Mouse (Mus musculus) 416B (cell line): ENCODE results near the gene Kpna6.
A peak's percentile ranks its signal among the peaks of the same experiment; 100 is the strongest.

ENCODE experiments used
- DNase-seq: peaks from one replicate; pipeline ENCODE4 v3.0.0; 2011; ENCODE audit warnings: low read depth

Kpna6 gene

DNA sequence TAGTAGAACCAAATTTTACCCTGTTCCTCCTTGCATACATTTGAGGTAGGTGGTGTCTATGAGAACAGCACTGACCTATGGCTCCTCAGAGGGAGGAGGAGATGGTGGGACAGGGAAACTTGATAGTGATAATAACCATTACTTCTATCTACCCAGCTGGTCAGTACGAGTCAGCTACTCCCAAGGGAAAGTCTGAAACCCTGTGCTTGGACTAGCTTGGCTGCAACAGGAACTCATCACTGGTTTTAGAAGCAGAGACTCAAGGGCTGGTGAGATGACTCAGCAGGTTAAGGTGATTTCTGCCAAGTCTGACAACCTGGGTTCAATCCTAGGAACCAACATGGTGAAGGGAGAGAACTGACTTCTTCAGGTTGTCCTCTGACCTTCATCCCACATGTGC lies 23.9 kb downstream of the Kpna6 start:
- DNase-seq = no peak

DNA sequence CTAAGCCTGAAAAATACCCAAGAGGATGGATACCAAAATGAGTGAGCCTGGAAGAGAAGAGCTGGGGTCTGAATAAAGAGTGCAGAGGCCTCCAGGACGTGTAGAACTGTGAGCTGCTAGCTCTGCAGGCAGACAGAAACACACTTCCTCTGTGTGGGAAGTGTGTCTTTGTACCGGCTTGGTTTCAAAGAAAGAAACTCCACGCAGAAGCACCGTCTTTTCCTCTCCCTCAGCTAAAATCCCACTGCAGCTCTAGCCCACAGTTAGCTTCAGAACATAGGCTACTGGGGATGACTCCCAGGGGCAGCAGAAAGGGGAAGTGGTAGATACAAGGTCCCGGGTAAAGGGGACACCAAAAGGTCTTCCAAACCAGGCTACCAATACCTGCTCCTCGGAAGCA lies 27.4 kb downstream of the Kpna6 start:
- DNase-seq = no peak

DNA sequence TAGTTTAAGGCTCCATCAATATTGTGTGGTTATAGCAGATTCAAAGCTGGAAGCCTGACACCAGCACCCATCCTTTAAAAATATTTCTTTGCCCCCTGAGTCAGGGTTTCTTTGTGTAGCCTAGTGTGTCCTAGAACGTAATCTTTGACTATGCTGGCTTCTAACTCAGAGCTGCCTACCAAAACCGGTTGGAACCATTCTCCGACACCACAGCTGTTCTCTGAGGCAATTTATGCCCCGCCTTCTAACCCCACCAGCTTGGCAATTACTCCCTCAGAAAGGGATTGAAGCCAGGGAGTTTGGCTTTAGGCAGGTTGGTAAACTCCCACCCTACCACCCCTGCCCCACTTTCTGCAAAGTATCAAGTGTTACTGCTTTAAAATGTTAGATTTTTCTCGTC lies 30.8 kb downstream of the Kpna6 start:
- no peak for DNase-seq

DNA sequence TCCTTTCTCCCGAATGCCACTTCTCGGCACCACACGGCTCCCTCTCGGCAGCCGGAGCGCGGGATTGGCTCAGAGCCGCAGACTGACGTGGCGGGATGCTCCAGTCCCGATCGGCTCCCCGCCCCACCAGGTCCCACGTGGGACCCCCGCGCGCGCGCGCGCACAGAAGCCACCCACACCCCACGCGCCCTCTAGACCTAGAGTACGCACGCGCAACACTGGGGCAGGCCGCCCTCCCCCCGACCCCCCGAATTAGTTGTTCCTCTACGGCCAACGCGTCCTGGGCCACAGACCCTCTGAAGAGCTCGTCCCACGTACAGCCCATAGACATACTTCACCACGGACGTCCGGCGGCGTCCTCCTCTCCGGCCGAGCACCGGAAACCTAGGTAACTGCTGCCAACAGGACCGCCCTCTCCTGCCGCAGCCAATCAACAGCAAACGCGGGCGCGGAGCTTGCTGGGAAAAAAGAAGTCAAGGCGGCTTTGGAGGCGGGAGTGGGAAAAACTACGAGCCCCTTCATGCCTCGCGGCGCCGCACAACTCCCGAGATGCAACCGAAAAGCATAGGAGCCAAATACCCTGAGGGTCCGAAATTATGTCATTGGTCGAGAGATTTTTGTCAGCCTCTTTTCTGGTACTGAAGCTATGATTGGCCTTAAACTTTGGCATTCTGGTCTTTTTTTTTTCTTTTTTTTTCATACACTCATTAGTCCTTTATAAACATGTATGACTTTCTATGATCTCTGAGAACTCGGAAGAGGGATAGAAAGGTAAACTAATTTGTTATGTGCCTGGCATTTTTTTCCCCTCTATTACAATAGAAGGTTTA lies 31.7 kb downstream of the Kpna6 start, which contains the start of gene Txlna:
Gene Txlna (minus strand): TSS at position 428 of the 830 bp plus-strand sequence.
- DNase-seq = peak; percentile 100

DNA sequence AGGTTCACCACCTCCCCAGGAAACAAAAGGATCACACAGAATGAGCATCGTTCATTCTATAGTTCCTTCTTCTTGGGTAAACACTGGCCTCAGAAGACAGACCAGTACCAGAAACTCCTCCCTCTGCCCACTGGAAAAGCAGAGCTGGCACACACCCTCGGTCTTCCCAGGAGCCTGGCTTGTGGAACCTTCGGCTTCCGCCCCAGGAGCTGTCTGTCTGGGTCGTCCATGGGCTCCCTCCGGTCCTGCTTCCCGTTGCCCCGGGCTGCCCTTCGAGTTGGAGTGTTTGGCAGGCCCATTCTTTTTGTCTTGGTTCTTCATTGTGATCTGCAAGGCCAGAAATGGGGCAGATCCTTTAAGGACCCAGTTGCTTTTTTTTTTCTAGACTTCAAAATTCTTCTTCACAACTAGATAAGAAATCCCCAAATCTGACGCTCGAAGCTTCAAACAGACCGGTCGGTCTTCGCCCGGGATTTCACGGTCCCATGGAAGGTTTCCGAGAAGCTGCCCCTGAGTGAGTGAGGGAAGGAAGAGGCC lies 32.4 kb downstream of the Kpna6 start:
- no peak for DNase-seq

DNA sequence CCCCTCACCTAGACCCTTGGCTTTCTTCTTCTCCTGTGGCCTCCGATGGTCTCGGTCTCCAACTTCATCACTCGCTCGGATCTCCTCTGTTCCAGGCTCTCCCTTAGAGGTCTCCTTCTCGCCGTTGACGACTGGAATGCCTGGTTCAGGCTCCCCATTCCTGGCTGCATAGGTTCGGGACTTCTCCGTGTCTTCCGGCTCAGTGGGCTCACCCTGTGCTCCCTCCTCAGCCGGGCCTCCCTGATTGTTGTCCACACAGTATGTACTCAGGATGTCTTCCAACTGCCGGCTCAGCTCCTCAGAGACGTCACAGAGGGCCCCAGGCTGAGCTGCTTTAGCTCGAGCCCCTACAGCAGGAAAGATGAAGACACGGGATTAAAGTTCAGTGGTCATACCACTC lies 33.3 kb downstream of the Kpna6 start:
- no peak for DNase-seq

DNA sequence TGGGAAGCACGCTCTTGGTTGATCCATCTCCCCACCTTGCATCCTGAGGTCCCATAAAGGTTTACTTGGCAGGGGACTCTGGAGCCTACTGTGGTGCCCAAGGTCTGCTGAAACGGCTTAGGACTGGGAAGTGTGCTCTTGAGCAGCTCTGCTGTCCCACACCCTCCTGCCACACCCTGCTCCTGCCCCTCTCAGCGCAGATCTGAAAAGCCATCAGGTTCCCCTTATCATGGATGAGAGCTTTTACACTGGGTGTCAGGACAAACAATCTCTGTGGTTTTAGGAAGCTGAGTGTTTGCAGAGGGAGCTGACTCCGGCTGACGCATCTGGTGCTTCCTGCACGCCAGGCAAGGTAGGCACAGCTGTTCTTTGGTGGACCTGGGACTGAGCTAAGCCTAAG lies 38.7 kb downstream of the Kpna6 start:
- no peak for DNase-seq

DNA sequence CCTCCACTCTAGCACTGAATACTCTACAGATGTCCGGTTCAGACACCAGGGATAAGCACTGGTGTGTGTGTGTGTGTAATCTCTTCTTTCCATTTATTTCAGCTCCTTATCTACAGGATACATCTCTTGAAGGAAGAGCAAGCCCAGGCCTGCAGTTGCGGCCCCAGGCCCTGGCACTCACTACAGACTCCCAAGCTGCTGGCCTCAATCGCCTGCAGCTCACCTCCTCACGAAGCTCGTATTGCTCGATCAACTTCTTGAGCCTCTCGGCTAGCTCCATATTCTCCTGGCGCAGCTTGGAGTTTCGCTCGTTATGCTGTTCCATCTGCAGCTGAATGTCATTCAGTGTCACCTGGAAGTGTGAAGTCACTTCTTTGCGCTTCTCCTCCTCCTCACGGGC lies 40.7 kb downstream of the Kpna6 start:
- no peak for DNase-seq

DNA sequence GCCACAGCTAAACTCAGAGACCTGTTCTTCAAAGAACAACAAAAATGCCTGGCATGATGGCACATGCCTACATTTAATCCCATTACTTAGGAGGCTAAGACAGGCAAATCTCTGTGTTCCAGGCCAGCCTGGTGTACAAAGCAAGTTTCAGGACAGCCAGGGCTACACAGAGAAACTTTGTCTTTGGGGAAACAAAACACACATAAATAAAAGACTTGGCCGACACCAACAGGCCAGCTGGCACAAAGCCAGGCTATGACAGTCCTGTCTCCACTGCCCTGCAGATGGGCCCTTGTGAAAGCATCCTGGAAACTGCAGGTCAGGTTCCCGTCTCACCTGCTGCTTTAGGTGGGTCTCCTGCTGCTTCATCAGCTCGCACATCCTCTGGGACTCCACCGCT lies 41.6 kb downstream of the Kpna6 start:
- no peak for DNase-seq

DNA sequence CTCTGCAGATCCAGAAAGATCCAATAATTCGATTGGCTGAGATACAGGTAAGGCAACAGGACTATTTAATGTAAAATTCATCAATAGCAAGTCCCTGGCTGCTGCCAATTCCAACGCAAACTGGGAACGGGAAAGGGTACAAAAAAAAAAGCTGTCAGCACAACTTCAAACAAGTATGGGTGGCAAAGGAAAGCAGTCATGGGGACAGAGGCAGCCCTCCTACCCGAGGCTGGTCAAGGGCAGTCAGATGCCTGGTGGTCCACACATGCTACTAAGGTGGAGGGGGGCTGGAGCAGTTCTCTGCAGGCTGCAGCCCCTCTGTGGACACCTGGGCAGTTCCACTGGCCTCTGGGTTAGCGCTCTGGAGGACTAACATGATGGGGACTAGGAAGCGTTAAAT lies 46.5 kb downstream of the Kpna6 start:
- no peak for DNase-seq

DNA sequence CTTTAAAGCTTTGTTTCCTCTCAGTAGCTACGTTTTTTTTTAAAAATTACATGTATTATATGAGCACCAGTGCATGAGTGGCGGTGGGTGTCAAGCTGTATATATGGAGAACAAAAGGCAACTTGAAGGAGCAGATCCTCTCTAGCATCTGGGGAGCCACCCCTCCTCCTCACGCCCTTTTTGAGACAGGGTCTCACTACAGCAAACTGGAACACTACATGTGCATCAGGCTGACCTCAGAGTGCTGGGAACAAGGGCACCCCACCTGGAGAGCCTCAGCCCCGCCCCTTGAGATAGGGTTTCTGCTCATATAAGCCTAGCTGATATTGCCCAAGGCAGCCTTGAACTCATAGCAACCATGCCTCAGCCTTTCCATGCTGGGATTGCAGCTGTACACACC lies 47.1 kb downstream of the Kpna6 start:
- DNase-seq = no peak

DNA sequence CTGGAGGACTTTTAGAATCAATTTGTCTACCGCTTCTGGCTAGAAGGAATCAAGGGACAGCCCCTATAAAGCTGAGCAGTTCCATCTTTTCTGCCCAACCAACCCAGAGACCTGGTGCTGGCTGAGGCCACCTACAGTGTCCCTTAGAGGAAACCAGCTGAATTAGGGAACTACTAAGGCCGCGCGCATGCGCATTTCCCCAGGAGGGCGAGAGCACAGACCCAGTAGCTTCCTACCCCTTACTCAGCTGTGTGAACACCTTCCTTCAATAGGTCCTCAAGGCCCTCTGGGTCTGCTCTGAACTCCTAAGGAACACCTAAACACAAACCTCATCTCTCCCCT lies 47.6 kb downstream of the Kpna6 start:
- DNase-seq = peak; percentile 82

DNA sequence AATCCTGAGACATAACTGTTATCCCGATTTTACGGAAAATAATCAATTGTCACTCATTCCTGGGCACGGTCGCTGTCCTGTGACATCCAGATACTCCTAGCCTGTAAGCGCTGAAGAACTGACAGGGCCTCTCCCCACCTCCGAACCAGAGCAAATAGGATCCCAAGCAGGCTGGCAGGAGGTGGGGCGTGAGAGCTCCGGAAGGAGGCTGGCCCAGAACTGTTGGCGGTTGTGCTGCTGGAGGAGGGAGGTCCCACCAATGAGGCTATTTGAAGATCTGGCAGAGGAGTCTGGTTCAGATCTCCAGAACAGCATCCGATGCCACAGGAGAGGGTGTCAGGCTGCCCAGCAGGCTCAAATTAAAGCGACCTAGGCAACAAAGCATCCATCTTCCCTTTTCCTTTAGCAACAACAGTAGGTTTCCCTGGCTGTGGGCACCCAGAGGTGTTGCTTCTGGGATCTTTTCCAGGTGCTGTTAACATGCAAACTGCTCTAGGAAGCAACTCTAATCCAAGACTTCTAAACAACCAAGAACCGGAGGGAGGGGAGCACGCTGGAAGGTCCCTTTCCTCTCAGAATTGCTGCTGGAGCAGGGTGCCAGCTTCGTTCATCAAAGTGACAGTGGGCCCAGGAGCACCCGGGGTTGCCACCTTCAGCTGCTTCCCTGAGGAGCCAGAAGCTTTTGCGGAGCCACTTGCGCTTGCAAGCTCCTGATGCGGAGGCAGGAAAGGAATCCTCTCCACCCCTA lies 48.1 kb downstream of the Kpna6 start:
- peak; percentile 97 for DNase-seq

DNA sequence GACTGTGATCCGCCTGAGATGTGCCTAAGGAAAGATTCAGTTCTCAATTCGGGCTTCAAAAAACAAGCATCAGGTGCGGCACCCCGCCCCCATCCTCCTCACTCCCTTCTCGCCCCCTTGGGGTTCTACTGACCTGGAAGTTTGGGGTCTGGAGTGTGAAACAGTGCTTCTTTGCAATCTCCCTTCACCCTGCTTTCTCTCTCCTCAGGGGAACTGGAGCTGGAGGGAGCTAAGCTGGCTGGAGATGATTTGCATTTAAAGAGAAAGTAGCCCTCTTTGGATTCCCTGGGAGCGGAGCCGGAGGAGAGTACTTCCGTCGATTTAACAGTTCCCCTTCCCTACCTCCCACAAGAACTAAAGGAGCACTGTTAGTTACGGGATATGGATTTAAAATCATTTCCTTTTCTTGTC lies 48.9 kb downstream of the Kpna6 start, which contains the start of gene Ccdc28b:
Gene Ccdc28b (minus strand): TSS at position 267 of the 411 bp plus-strand sequence.
- DNase-seq = no peak

DNA sequence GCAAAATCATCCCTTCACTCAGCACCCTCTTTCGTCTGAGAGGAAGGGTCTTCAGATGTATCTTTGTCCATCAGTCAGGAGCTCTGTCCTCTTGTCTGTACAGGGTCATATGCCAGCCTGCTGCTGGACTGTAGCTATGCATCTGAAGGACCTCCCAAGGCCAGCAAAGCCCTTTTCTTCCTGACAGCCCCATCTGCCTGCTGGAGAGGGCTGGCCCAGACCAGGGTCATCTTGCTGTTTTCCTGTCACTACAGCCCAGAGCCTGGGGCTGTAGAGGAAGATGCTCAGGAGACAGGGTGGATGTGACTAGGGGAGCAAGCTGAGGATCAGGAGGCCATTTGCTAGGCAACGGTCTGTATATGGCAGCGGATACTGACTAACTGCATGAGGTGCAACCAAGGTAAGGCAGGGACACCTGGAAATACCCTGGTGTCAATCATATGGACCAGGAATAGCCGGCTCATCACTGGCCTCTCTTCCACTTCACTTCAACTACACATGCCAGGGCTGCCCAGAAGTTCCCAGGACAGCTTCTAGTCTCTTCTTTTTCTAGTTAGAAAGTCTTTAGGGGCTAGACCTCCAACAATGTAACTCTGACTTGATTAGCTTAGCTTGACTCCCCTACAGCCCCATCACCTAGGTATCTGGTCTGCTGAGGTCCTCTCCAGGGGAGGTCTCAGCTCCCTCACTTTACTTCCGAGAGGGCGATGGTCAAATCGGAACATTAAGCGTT lies 49.6 kb downstream of the Kpna6 start:
- no peak for DNase-seq

DNA sequence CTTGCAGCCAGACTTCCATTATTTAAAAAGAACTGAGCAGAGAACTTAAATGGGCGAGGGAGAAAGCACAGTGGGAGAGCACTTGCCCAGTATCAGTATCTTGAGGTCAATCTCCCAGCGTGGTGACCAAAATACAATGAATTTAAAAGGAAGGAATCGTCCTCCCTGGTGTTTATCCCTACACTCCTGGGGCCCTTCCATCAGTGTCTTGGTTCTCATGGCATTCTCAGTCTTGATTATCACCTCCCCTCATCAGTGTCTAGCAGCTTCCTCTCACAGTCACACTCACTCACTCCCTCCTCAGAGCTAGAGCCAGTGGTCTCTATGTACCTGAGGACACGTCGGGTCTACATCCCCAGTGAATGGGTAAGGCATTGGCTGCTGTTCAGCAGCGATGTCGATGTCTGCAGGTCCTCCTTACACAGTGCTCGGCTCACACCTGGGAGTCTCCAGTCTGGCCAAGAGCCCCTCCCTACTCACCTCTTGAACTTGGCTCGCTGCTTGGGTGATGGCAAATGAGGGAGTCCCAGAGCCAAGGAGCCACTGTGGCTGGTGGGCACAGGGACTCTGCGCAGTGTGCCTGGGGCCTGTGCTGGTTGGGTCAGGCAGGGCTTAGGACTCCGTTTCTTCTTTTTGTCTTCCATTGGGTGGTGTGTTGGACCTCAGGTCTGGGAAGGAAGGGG lies 50.3 kb downstream of the Kpna6 start:
- no peak for DNase-seq

DNA sequence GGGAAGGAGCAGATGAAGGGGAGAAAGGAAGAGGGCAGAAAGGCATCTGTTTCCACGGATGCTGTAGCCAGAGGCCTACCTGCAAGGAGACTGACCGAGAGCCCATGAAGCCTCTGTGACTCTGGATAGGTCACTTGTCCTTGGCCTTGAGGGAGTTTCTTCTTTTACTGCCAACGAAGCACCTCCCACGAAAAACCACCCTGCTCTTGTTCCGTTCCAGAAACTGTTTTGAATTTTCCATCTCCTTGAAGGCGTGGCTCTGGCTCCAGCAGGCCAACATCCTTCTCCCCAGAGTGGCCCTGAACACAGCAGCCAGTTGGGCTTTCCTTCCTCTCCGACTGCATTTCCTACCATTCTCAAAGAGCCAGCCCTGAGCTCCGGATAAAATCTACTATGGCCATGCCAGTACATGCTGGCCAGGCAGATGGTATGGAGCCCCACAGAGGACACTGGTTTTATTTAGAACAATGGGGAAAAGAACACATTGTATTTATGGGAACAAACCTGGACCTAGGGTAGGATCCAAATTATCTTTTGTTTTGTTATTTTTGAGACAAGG lies 51.2 kb downstream of the Kpna6 start:
- no peak for DNase-seq

DNA sequence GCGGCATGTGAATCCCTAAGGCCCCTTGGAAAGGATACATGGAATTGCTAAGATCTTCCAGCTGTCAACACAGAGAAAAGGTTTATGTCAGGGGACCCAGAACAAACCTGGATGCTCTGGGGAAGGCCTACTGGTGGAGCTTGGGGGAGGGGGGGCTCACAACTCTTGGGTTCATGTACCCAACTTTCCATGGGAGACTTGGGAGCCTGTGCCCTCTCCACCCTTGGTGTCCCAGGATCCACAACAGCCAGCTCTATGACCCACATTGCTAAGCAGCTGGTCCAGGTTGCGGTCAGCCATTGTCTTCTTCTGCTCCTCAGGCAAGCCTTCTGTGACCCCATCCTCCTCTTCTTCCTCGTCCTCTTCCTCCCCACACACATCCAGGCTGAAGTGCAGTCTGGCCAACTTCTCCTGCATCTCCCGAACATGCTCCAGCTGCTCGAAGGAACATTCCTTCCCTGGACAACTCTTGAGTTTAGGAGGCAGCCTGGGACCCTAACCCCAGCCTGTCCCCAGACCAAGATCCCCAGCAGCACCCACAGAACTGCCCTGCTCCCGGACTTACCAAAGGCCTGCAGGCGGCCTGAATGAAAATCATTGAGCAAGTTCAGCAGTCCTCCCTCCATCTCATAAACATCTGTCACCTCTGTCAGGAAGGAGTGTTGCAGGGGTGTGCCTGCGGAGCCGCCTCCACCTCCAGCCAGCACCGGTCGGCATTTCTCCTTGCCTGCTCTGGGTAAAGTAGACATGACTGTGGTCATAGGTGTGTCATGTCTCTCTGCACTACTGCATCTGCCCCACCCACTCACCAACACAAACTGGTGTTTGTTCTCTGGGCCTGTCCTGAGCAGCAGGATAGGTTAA lies 51.9 kb downstream of the Kpna6 start:
- no peak for DNase-seq

DNA sequence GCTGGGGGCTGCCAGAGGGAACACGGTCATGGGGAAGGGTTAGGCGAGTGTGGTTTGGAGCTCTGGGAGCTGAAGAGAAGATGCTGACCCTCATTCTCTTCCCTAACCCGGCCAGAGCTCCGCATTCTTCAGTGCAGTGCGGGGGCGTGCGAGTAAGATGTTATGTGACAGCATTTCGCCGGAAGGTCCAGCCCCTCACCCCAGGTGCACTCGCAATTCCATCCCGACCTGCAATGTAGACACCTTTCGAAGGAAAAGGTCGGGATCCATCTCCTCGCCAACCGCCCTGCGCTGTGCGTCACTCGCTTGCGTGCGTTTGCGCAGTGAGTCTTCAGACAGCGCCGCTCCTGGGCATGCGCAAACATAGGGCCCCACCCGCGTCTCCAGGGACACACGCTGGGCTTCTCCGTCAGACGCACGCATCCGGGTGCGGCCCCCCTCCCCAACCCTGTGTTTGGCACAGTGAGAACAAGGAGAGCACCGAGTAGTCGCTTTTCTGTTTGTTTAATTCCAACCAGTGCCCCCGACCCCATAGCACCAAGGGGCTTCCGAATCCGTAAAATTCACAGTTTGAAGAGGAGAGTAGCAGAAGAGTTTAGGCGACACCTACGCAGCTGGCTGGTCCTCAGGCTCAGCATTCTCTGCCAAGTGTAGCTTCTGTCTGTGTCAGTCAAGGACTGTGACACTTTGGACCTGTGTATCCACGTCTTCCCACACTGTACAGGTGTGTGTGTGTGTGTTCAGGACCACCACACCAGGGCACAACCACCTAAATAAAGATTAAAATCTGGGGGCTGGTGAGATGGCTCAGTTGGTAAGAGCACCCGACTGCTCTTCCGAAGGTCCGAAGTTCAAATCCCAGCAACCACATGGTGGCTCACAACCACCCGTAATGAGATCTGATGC lies 53.5 kb downstream of the Kpna6 start, which contains the start of gene Iqcc:
Gene Iqcc (minus strand): TSS at position 314 of the 906 bp plus-strand sequence.
- peak; percentile 94 for DNase-seq
